Mouse (Mus musculus): Measurements from ENCODE around the gene Zscan20.
A peak's percentile ranks its signal among the peaks of the same experiment; 100 is the strongest.
"Not testable (repeated sequence)": the region's sequence is repeated elsewhere in the genome, so short reads cannot be mapped to it uniquely, and the experiment has no call there.

Gene Zscan20

DNA sequence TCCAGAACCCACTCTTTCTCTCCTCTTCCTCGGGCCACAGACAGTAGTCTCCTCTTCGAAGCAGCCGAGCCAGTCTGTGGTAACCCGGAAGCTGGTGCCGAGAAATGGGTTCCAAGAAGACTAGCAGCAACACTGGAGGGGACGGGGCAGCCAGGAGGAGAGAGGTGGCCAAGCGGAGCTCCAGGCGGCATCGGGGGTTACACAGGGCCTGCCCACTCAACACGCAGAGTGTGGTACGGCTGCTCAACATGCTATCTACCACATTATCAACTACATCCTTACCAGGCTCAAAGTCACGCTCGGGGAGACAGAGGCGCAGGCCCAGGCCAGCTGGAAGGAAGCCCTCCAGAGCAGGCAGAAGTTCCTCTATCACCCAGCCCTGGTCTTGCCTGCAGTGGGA lies 5.9 kb upstream of the Zscan20 start:
- no peak for ATAC-seq (ENCODE audit: low TSS enrichment)

DNA sequence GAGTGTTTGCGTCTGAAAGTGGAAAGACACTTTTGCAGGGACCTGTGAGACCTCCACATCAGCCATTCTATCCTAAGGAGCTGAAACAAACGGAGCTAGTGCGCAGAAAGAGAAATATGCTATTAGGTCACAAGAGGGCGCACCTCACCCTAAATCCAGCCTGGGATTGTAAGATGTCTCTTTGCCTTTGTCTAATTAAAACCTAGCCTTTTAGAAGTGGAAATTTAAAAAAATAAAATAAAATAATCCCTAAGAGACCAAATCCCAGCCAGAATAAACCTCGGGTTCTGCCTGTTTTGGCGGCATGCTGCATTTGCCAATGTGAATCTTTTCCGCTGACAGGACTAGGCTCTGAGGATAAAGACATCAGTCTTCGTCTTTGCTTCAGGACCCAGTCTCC lies 3.4 kb upstream of the Zscan20 start:
- no peak for ATAC-seq (ENCODE audit: low TSS enrichment)

DNA sequence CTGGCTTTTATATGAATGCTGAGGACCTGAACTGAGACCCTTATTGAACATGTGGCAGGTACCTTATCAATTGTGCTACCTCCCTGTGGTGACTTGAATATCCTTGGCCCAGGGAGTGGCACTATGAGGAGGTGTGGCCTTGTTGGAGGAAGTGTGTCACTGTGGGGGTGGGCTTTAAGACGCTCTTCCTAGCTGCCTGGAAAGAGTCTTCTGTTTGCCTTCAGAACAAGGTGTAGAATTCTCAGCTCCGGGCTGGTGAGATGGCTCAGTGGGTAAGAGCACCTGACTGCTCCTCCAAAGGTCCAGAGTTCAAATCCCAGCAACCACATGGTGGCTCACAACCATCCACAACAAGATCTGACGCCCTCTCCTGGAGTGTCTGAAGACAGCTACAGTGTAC lies 1.8 kb upstream of the Zscan20 start:
- ATAC-seq (ENCODE audit: low TSS enrichment), result not testable (repeated sequence)

DNA sequence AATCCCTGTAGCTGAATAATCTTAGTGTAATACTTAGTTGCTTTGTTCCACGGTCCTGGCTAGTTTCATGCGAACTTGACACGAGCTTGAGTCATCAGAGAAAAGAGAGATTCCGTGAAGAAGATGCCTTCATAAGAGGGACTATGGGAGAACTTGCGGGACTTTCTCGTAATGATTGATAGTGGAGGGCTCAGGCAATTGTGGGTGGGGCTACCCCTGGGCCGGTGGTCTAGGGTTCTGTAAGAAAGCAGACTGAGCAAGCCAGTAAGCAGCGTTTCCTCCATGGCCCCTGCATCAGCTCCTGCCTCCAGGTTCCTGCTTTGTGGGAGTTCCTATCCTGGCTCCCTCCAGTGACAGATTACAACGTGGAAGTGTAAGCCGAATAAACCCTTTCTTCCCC lies 808 bp upstream of the Zscan20 start:
- no peak for ATAC-seq (ENCODE audit: low TSS enrichment)

DNA sequence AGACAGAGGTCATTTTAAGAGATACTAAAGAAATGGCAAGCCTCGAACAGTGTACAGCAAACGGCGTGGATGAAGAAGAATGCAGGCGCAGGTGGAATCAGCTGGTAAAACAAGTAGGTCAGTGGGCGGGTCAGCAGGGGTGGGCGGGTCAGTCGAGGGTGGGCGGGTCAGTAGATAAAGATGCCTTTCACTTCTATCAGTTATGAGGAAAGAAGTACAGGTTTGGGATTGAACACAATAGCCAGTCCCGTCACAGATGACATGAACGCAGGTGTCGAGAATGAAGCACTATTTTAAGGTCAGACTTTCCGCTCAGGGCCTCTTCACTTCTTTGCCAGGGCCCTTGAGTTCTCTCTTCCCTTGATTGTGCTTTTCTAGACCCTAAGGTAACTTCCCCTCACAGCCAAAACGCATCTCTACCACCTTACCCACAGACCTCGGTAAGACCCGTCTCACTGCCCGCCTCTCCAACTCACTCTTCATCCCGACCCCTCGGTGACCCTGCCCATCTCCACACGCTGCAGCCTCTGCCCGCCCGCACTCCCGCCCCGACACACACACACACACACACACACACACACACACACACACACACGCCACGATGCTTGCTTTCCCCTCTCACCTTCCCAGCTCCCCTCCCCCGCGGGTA lies 498 bp downstream of the Zscan20 start:
- no peak for ATAC-seq (ENCODE audit: low TSS enrichment)

DNA sequence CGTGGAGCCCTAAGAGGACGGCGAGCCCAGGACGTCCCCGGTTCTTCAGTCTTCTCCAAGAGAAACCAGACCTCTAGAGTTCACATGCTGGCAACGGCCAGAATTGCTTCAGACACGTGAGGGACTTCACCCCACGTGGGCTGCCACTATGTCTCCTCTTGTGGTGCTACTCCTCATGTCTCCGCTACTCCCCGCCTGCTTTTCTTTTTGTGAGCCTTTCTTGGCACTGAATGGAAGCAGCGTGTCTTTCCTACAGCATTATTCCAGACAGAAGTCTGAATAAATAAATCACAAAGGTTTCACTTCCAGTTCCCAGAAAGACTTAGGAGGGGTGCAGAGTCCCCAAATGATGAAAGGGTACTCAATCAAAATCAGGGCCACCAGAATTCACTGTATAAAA lies 2.2 kb downstream of the Zscan20 start:
- ATAC-seq (ENCODE audit: low TSS enrichment), result no peak

DNA sequence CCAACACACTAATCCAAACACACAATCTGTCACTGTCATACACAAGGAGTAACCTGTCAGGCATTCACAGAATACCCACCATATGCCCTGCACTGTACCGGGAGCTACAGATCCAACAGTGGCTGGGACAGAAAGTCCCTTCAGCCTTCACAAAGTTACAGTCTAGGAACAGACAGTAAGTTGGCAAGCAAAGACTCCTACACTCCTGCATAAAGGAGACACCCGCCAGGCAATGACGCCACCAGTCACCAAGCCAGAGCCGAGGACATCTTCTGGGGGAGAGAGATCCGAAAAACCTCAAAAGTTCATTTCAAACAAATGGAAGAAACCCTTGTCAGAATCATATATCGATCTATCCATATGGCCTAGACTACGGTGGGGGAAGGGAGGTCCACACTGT lies 3.3 kb downstream of the Zscan20 start:
- ATAC-seq (ENCODE audit: low TSS enrichment), result peak; percentile 38; the same call in 1 of the 2 replicates

DNA sequence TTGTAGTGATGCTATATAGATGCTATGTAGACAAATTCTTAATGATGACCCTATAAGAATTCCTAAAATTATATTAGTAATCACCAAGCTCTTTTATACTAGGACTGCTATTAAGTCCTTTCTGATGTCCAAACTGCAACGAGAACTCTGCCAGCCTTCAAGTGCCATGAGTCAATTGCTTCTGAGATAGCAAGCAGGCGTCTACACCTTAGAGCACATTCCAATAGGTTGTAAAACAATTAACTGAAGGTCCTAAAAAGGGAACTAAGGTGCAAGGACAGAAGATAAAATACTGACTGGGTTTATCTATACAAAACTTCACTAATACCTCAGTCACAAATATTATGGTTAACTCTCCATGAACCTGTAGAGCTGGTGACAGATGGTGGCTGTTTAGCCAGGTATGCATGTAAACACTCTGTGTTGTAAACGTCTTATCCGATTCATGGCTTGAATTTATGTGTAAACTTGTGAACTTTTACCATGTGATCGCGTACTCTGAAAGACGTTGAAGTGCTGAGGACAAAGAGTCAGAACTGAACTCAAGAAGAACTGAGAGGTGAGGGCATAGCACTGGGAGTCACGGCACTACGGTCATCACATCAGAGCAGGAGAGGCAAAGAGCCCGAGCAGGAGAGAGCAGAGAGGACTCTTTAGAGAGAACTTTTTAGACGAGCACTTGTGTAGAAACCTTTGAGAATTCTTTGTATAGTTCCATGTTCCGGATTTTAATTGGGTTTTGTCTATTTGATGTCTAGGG lies 11.9 kb downstream of the Zscan20 start:
- ATAC-seq (ENCODE audit: low TSS enrichment), result no peak

DNA sequence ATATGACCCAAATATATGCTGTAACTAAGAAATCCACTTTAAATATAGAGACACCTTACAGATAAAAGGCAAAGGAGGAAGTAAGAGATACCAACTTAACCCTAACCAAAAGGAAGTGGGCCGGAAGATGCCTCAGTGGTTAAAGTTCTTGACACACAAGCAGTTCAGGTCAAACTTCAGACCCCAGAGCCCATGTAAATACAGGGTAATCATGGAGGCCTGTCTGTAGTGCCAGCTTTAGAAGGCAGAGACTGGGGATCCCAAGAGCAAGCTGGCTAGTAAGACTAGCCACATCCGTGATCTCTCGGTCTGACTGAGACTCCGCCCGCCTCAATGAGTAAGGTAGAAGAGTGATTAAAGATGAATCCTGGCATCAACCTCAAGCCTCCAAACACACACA lies 15.8 kb downstream of the Zscan20 start:
- no peak for ATAC-seq (ENCODE audit: low TSS enrichment)

DNA sequence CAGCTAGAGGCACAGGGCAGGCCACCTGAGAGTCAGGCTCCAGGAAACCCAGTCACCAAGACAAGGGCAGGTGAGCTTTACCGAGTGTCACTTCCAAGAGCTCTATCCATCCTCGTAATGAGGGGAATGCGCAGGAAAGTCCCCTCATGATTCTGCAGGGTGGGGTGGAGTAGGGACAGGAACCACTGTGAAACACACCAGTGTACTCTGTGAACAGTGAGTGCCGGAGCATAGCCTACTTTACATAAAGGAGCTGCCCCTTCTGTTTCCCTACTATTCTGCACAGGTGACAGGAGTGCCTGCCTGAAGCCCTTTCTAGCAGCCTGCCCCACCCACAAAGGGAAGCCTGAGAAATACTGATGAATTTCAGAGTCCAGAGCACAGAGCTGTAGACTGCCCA lies 16.6 kb downstream of the Zscan20 start:
- no peak for ATAC-seq (ENCODE audit: low TSS enrichment)

DNA sequence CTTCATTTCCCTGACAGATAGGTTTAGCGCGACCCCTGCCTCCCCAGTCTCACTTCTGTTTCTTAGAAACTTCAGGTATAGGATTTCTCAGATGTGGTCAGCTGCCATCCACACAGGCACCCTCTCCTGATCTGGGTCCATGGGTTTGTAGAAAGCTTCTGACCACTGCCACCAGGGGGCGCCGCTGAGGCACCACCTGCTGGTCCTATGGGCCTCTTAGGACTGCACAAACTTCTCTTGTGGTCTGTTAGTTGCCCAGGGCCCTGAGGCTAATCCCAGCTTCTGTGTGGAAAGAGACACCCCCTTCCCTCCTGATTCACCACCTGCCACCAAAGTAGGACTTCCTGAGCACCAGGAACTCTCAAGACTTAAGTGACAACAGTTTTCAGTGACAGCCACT lies 30.7 kb downstream of the Zscan20 start:
- no peak for ATAC-seq (ENCODE audit: low TSS enrichment)

DNA sequence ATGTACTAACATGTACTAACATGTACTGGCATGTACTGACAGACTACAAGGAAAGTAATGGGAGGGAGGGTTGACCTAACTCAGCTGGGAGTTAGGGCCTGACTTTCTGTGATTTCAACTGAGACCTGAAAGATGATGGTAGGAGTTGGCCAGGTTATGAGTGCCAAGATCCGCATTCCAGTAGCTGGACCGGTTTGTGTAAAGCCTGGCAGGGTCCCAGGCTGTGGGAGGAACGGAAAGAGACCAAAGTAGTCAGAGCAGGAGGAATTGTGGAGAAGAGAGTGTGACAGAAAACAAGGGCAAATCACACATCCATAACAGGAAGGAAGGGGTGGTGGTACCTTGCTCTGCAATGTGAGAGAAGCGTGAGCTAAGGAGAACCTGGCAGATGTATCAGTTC lies 34.1 kb downstream of the Zscan20 start:
- ATAC-seq (ENCODE audit: low TSS enrichment), result no peak

DNA sequence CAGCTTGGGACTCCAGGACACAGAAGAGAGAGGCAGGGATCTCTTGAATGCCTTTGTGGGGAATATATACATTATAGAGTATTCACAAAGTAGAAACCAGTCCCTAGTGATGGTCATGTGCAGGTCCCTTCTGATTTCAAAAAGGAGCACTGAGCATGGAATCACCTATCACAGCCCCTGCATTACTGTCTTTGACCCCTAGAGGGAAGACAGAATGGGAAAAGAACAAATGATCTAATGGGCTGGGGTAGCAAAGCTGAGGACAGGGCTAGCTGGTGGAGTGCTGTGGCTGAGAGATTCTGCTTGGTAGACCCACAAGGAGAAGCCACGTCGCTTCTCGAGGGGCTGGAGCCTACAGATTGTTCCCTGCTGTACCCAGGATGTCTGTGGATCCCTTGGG lies 49.6 kb downstream of the Zscan20 start:
- no peak for ATAC-seq (ENCODE audit: low TSS enrichment)

DNA sequence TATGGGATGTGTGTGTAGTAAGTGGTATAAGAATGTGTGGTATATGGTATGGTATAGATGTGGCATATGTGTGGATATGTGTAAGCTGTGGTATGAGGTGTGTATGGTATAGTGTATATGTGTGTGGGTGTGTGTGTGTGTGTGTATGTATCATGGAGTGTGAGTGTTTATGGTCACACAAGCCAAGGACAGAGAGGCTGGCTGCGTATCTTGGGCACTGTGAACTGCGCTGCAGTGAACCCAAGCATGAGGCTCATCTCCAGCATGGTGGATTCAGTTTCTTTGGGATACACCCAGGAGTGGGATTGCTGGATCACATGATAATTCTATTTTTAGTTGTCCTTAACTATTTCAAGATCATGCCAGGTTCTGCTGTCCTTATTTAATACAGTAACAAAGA lies 55.7 kb downstream of the Zscan20 start:
- peak; percentile 52; the same call in 1 of the 2 replicates for ATAC-seq (ENCODE audit: low TSS enrichment)

DNA sequence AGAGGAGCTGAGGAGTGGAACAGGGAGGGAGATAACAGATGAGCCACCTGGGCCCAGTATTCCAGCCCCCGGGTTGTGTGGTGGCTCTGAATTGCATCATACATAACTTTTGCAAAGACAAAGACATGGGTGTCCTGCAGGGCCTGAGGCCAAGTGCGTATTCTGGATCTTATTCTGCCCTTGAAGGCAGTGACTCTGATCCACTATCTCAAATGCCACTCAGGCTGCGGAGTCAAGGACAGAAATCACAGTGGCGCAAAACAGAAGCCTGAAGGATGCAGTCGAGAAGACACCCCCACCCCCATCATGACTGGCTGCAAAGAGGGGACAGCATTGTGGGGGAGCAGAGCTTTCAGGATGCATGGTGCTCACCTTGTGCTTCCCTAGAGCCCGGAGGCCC lies 59.1 kb downstream of the Zscan20 start:
- ATAC-seq (ENCODE audit: low TSS enrichment), result no peak

DNA sequence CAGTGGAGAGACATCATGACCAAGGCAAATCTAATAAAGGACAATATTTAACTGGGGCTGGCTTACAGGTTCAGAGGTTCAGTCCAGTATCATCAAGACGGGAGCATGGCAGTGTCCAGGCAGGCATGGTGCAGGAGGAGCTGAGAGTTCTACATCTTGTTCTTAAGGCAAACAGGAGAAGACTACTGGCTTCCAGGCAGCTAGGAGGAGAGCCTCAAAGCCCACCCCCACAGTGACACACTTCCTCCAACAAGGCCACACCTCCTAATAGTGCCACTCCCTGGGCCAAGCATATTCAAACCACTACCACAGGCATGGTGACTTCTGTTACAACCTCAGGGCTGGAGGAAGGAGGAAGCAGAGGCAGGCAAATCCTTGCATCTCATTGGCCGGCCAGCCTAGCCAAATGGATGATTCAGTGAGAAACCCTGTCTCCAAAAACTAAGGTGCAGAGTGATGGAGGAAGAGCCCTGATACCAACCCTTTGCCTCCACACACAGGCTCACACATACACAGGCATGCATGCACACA lies 65.9 kb downstream of the Zscan20 start:
- not testable (repeated sequence) for ATAC-seq (ENCODE audit: low TSS enrichment)

DNA sequence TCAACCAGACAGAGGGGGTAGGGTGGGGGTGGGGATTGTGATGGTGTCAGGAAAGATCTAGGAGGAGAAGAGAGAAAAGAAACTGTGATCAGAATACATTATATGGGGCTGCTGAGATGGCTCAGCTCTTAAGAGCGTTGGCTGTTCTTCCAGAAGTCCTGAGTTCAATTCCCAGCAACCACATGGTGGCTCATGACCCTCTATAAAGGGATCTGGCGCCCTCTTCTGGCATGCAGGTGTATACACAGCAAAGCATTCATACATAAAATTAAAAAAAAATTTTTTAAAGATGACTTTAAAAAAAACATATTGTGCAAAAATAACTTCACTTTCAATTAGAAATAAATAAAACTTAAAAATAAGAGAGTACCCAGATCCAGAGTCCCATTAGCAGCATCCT lies 66.5 kb downstream of the Zscan20 start:
- no peak for ATAC-seq (ENCODE audit: low TSS enrichment)

Data from frontal cortex, adult (tissue).